Mouse (Mus musculus) kidney, postnatal 0 days (tissue): ENCODE measurements around the gene Zmat3. TPM values are rescaled to one million over a fixed set of nuclear protein-coding genes. Genes with fewer than 3 reads are reported as not detected.

Experiments used
- ATAC-seq: fragments of 200-750 bp; cut with Nextera tagmentation; replicated peaks from 2 replicates; pipeline ENCODE4 v1.8.0; 2017; ENCODE audit warnings: low read depth, moderate number of reproducible peaks, moderate TSS enrichment, moderate library complexity; ENCODE audit not compliant: low FRiP score
- DNase-seq: peaks from one replicate; pipeline ENCODE4 v3.0.0-alpha.2; 2016; ENCODE audit warnings: low spot score
- H3K27ac ChIP-seq: fragments of 300-500 bp; sonication (generic); 2 replicates; pipeline ENCODE4 v1.5.1; 2014; ENCODE audit warnings: mild to moderate bottlenecking
- H3K27me3 ChIP-seq: fragments of 300-500 bp; sonication (generic); 2 replicates; pipeline ENCODE4 v1.6.1; 2014; ENCODE audit warnings: low read length, mixed read lengths; ENCODE audit not compliant: insufficient read depth
- H3K36me3 ChIP-seq: fragments of 300-500 bp; sonication (generic); 2 replicates; pipeline ENCODE4 v1.6.1; 2014; ENCODE audit warnings: low read length, mixed read lengths; ENCODE audit not compliant: insufficient read depth
- H3K4me1 ChIP-seq: fragments of 300-500 bp; sonication (generic); replicated peaks from 2 replicates; pipeline ENCODE4 v1.6.1; 2014; ENCODE audit warnings: antibody characterized with exemption, low read length, mixed read lengths; ENCODE audit not compliant: insufficient read depth
- H3K4me2 ChIP-seq: fragments of 300-500 bp; sonication (generic); 2 replicates; pipeline ENCODE4 v1.6.1; 2014; ENCODE audit warnings: mild to moderate bottlenecking, low read length, moderate library complexity, mixed read lengths
- H3K4me3 ChIP-seq: fragments of 300-500 bp; sonication (generic); replicated peaks from 2 replicates; pipeline ENCODE4 v1.5.1; 2014; ENCODE audit warnings: low read depth, low read length
- H3K9ac ChIP-seq: fragments of 300-500 bp; sonication (generic); 2 replicates; pipeline ENCODE4 v1.6.1; 2014; ENCODE audit warnings: low read depth, low read length
- H3K9me3 ChIP-seq: fragments of 300-500 bp; sonication (generic); replicated peaks from 2 replicates; pipeline ENCODE4 v1.6.1; 2016; ENCODE audit warnings: low read length, inconsistent platforms, mixed read lengths
- CTCF ChIP-seq: IDR thresholded peaks from 2 replicates; pipeline ENCODE4 v1.5.1; 2016; ENCODE audit warnings: antibody characterized with exemption, low read depth, mild to moderate bottlenecking, moderate library complexity
- WGBS: fragments of 180-500 bp; shearing (Covaris S2); extraction: QIAGEN DNeasy Blood & Tissue Kit; methylation state at CpG from one replicate; pipeline ENCODE4 v1.1.7; 2014; 5-methylcytosine and 5-hydroxymethylcytosine counted together
- polyA plus RNA-seq: library from polyadenylated mRNA; unstranded; fragments of >200 nt; fragmentation: Nextera tagmentation; extraction: Ambion mirVana; gene quantifications from 2 replicates; pipeline ENCODE4 v1.2.1, GENCODE M21; 2015

The Zmat3 gene
- polyA plus RNA-seq, 1 experiment from 2014 or later = 3.5 TPM

GRCm38 (mm10) chr3:32397461-32398174 lies 31.8 kb upstream of the Zmat3 start, which contains the start of gene Pik3ca:
Gene Pik3ca (plus strand): TSS chr3:32397671.
- DNase-seq (peak; percentile 64), ATAC-seq (peak; percentile 58)
- Histone ChIP-seq H3K36me3 (no peaks in the 10 kb centered on the region), H3K27me3 (no peaks in the 10 kb centered on the region), H3K9ac (peak within 1 kb of the TSS; percentile 97), H3K4me3 (peak within 1 kb of the TSS; percentile 78), H3K4me2 (peak within 1 kb of the TSS; percentile 79), H3K4me1 (peaks cover 23% of the 10 kb centered on the region), H3K27ac (peak within 1 kb of the TSS; percentile 100), H3K9me3 (no peaks in the 10 kb centered on the region)
- 1% methylated on average over 45 of the region's 65 CpGs for WGBS
- no peak for TF ChIP-seq CTCF

- peaks cover 23% of the 10 kb centered on the region for H3K4me1 ChIP-seq
- H3K27ac ChIP-seq = peak overlapping the region; percentile 100
- TF ChIP-seq CTCF = peak; percentile 15; the same call in 1 of the 2 replicates
- no peaks in the 10 kb centered on the region for H3K36me3 ChIP-seq
- no peaks in the 10 kb centered on the region for H3K27me3 ChIP-seq
- peak; percentile 98 for ATAC-seq
- peak overlapping the region; percentile 78 for H3K4me3 ChIP-seq
- WGBS = under 1% methylated on average over 33 of the region's 77 CpGs
- DNase-seq = peak; percentile 100
- H3K9ac ChIP-seq = peak overlapping the region; percentile 97
- peak overlapping the region; percentile 79 for H3K4me2 ChIP-seq
- no peaks in the 10 kb centered on the region for H3K9me3 ChIP-seq
Measured at GRCm38 (mm10) chr3:32396794-32397460, 31.1 kb upstream of the Zmat3 start.

GRCm38 (mm10) chr3:32395771-32396551 lies 30.1 kb upstream of the Zmat3 start:
- peak overlapping the region; percentile 78 for H3K4me3 ChIP-seq
- H3K27ac ChIP-seq = peak overlapping the region; percentile 100
- no peaks in the 10 kb centered on the region for H3K36me3 ChIP-seq
- TF ChIP-seq CTCF = peak; percentile 41
- no peaks in the 10 kb centered on the region for H3K27me3 ChIP-seq
- peak overlapping the region; percentile 79 for H3K4me2 ChIP-seq
- DNase-seq = peak; percentile 80
- no peak for ATAC-seq
- H3K4me1 ChIP-seq = peaks cover 16% of the 10 kb centered on the region
- H3K9ac ChIP-seq = peak overlapping the region; percentile 97
- WGBS = 15% methylated on average over 23 of the region's 24 CpGs
- no peaks in the 10 kb centered on the region for H3K9me3 ChIP-seq

- 88% methylated on average over 8 of the region's 8 CpGs for WGBS
- H3K27me3 ChIP-seq = no peaks in the 10 kb centered on the region
- H3K4me2 ChIP-seq = no peak overlapping the region
- H3K4me1 ChIP-seq = no peaks in the 10 kb centered on the region; the same call in 1 of the 2 replicates
- no peak for DNase-seq
- H3K9me3 ChIP-seq = no peaks in the 10 kb centered on the region
- H3K9ac ChIP-seq = no peak overlapping the region
- ATAC-seq = no peak
- TF ChIP-seq CTCF = no peak
- no peak overlapping the region for H3K27ac ChIP-seq
- H3K36me3 ChIP-seq = no peaks in the 10 kb centered on the region
- H3K4me3 ChIP-seq = no peak overlapping the region
Measured at GRCm38 (mm10) chr3:32393986-32394385, 28.2 kb upstream of the Zmat3 start.

- no peak for TF ChIP-seq CTCF
- DNase-seq (no peak), ATAC-seq (no peak)
- Histone ChIP-seq H3K4me2 (no peak overlapping the region), H3K4me3 (no peak overlapping the region), H3K9me3 (no peaks in the 10 kb centered on the region), H3K36me3 (no peaks in the 10 kb centered on the region), H3K27ac (no peak overlapping the region), H3K9ac (no peak overlapping the region), H3K4me1 (no peaks in the 10 kb centered on the region), H3K27me3 (no peaks in the 10 kb centered on the region)
- WGBS = 86% methylated on average over 4 of the region's 4 CpGs
Measured at GRCm38 (mm10) chr3:32392841-32393240, 27.0 kb upstream of the Zmat3 start.

GRCm38 (mm10) chr3:32381556-32381955 lies 15.7 kb upstream of the Zmat3 start:
- ATAC-seq = no peak

More at GRCm38 (mm10) chr3:32381556-32381955, 15.7 kb upstream of the Zmat3 start:
- TF ChIP-seq CTCF = no peak
- Histone ChIP-seq H3K36me3 (no peaks in the 10 kb centered on the region), H3K27me3 (no peaks in the 10 kb centered on the region), H3K4me2 (no peak overlapping the region), H3K4me3 (no peak overlapping the region), H3K9ac (no peak overlapping the region), H3K27ac (no peak overlapping the region), H3K4me1 (no peaks in the 10 kb centered on the region), H3K9me3 (no peaks in the 10 kb centered on the region)
- 85% methylated on average over 3 of the region's 3 CpGs for WGBS
- no peak for DNase-seq
